In the genomic region with DNA sequence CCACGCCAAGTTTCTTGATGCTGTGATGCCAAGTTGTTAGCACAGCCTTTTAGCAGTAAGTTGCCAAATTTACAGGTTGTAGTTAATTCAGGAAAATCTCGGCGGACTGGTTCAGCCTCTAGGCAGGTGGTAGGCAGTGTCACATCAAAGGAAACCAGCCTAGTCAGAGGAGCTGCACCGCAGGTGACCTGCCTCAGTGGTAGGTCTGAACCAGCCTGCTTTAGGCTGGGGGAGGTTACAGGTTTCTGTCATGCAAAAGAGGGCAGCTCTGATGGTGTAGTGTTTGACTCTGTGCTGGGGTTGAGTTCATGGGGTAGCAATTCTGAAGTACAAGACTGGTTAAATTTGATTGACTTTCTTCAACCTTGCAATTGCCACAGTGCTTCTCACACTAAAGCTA, we compare ENCODE assay signal across 12 mouse cellular contexts.
"Had no signal": no experiment of that assay in that cellular context is flagged by ENCODE, and none has a peak within 500 bp of the region (broad histone marks: within the 10 kb centered on the region; RNA-seq: fewer than 3 reads in every experiment).

No protein-coding gene starts in this region.

- H3K27me3 ChIP-seq: liver, embryonic 13.5 days had no signal

- H3K9me3 ChIP-seq: liver, embryonic 13.5 days had no signal

- H3K36me3 ChIP-seq: liver, embryonic 13.5 days had no signal

- DNase-seq: kidney, adult 2 months; kidney, postnatal 10 days; kidney, postnatal 36 days; layer of hippocampus, postnatal 36 days; liver, embryonic 13.5 days; lung, adult 2 months; lung, postnatal 14 days; lung, postnatal 4 days; thymus, adult 2 months; thymus, postnatal 14 days; thymus, postnatal 4 days had no signal

- H3K9ac ChIP-seq: liver, embryonic 13.5 days had no signal

- H3K27ac ChIP-seq: left cerebral cortex, adult 2 months; liver, embryonic 13.5 days had no signal

- H3K4me2 ChIP-seq: liver, embryonic 13.5 days had no signal

- H3K4me3 ChIP-seq: left cerebral cortex, adult 2 months; liver, embryonic 13.5 days had no signal

- H3K4me1 ChIP-seq: liver, embryonic 13.5 days had no signal
